Mouse (Mus musculus): ENCODE measurements around the gene Ephb2. TPM values are rescaled to one million over a fixed set of nuclear protein-coding genes. Genes with fewer than 3 reads are reported as not detected.

Ephb2 gene
- polyA plus RNA-seq, 2 experiments, result 0.17 to 0.41 TPM

DNA sequence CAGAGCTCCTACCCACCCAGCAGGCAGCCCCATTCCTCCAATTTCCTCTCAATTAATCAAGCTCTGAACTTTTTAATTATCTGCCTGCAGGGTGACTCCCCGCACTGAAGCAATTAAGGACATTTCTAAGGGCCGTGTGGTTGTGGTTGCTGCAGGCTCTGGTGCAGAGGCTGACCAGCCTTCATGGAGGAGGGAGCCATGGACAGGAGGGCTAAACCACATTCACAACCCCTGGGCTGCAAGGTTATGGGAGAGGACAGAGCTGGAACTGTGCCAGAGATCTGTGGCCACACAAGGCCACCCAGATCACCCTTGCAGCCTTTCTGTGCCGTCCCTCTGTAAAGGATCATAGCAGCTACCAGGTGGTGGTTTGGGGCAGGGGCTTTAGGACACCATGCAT is 131.2 kb downstream of the Ephb2 start:
- TF ChIP-seq CTCF (IDR thresholded peaks at IDR 0.05; ENCODE audit: low read depth) (no peak), EP300 (IDR thresholded peaks at IDR 0.05; ENCODE audit: low read depth) (no peak)
- 59% methylated on average over 3 of the region's 3 CpGs for WGBS (ENCODE audit: insufficient replicate concordance)
- H3K4me3 ChIP-seq (ENCODE audit: insufficient read depth in 1 of 2, low read depth in 2 of 2, low read length in 2 of 2), result no peak overlapping the region
- H3K9me3 ChIP-seq (ENCODE audit: control insufficient read depth, low read length), result no peaks in the 10 kb centered on the region
- H3K4me2 ChIP-seq (ENCODE audit: low read depth), result no peak overlapping the region
- H3K4me1 ChIP-seq (replicated peaks; ENCODE audit: control insufficient read depth in 2 of 2, insufficient read depth in 2 of 2, low read length in 1 of 2), result no peaks in the 10 kb centered on the region
- H3K27ac ChIP-seq, result no peak overlapping the region
- no peaks in the 10 kb centered on the region for H3K27me3 ChIP-seq (ENCODE audit: control insufficient read depth, insufficient read depth, low read length)
- no peak overlapping the region for H3K9ac ChIP-seq (replicated peaks)
- ATAC-seq (ENCODE audit: insufficient read depth) (no peak), DNase-seq (ENCODE audit: low read depth in 3 of 3, low spot score in 3 of 3) (no peak)
- H3K36me3 ChIP-seq (replicated peaks; ENCODE audit: control insufficient read depth, insufficient read depth, low read depth), result no peaks in the 10 kb centered on the region

DNA sequence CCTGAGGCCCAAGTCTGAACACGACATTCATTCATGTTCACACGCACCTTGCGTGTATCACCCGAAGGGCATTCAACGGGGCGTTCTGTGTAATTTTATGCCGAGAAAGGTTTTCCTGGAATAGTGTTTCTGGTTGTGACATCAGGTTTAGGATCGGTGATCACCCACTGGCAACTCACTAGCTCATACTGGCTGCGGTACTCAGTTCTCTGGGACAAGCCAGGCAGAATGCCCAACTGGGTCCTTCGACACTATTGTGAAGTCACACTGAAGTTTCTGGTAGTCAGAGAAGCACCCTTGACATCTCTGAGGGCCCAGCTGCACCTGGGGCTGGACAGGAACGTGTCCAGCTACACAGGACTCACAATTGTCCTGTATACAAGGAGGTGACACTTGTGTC is 132.4 kb downstream of the Ephb2 start:
- H3K27me3 ChIP-seq (ENCODE audit: control insufficient read depth, insufficient read depth, low read length), result no peaks in the 10 kb centered on the region
- DNase-seq (ENCODE audit: low read depth in 3 of 3, low spot score in 3 of 3), result no peak
- H3K9ac ChIP-seq (replicated peaks), result no peak overlapping the region
- WGBS (ENCODE audit: insufficient replicate concordance), result 77% methylated on average over 11 of the region's 11 CpGs
- H3K36me3 ChIP-seq (replicated peaks; ENCODE audit: control insufficient read depth, insufficient read depth, low read depth), result no peaks in the 10 kb centered on the region
- H3K27ac ChIP-seq, result no peak overlapping the region
- H3K4me2 ChIP-seq (ENCODE audit: low read depth), result no peak overlapping the region
- H3K4me3 ChIP-seq (ENCODE audit: insufficient read depth in 1 of 2, low read depth in 2 of 2, low read length in 2 of 2), result no peak overlapping the region
- H3K4me1 ChIP-seq (replicated peaks; ENCODE audit: control insufficient read depth in 2 of 2, insufficient read depth in 2 of 2, low read length in 1 of 2), result no peaks in the 10 kb centered on the region
- no peak for ATAC-seq (ENCODE audit: insufficient read depth)
- TF ChIP-seq EP300 (IDR thresholded peaks at IDR 0.05; ENCODE audit: low read depth), result no peak
- TF ChIP-seq CTCF (IDR thresholded peaks at IDR 0.05; ENCODE audit: low read depth), result no peak
- no peaks in the 10 kb centered on the region for H3K9me3 ChIP-seq (ENCODE audit: control insufficient read depth, low read length)

DNA sequence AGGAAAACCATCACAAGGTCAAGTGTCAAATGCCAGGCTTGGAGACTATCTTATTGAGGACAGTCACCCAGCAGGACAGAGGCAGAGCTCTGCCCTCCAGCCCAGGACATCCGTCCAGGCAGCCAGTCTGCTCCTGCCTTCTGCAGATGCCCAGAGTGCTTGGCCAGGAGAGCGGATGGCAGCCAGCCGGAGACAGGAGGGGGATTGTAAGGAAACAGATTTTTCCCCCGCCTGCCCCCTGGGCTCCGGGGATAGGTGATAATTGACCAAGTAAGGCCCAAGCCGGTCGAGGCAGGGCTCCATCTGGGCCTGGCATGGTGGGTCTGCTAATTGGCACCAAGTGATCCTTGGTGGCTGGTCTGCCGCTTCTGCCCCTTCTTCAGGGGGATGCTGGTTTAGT is 133.3 kb downstream of the Ephb2 start:
- Histone ChIP-seq H3K4me1 (replicated peaks; ENCODE audit: control insufficient read depth in 2 of 2, insufficient read depth in 2 of 2, low read length in 1 of 2) (no peaks in the 10 kb centered on the region), H3K36me3 (replicated peaks; ENCODE audit: control insufficient read depth, insufficient read depth, low read depth) (no peaks in the 10 kb centered on the region), H3K4me3 (ENCODE audit: insufficient read depth in 1 of 2, low read depth in 2 of 2, low read length in 2 of 2) (no peak overlapping the region), H3K27ac (no peak overlapping the region), H3K9me3 (ENCODE audit: control insufficient read depth, low read length) (no peaks in the 10 kb centered on the region), H3K27me3 (ENCODE audit: control insufficient read depth, insufficient read depth, low read length) (no peaks in the 10 kb centered on the region), H3K4me2 (ENCODE audit: low read depth) (no peak overlapping the region), H3K9ac (replicated peaks) (no peak overlapping the region)
- DNase-seq (ENCODE audit: low read depth in 3 of 3, low spot score in 3 of 3) (no peak), ATAC-seq (ENCODE audit: insufficient read depth) (no peak)
- TF ChIP-seq EP300 (IDR thresholded peaks at IDR 0.05; ENCODE audit: low read depth) (no peak), CTCF (IDR thresholded peaks at IDR 0.05; ENCODE audit: low read depth) (no peak)
- WGBS (ENCODE audit: insufficient replicate concordance), result 75% methylated on average over 8 of the region's 8 CpGs

DNA sequence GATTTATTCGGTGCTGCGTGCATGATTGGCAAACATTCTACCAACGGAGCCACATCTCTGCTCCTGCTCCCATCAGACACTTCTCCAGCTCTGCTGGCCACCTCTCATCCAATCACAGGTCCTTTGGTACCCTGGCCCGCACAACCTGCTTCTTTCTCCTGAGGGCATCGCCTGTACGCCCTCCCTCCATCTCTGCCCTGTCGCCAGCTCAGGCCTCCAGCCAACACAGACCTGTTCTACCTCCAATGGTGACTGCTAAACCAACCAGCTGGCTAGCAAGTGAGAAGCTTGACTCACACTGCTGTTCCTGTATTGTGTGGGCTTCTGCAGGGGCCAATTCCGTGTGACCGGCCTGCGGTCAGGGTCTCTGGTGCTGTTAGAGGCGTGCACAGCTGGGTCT is 134.6 kb downstream of the Ephb2 start:
- TF ChIP-seq CTCF (IDR thresholded peaks at IDR 0.05; ENCODE audit: low read depth), result no peak
- TF ChIP-seq EP300 (IDR thresholded peaks at IDR 0.05; ENCODE audit: low read depth), result no peak
- DNase-seq (ENCODE audit: low read depth in 3 of 3, low spot score in 3 of 3), result no peak
- ATAC-seq (ENCODE audit: insufficient read depth), result no peak
- Histone ChIP-seq H3K9me3 (ENCODE audit: control insufficient read depth, low read length) (no peaks in the 10 kb centered on the region), H3K4me2 (ENCODE audit: low read depth) (no peak overlapping the region), H3K9ac (replicated peaks) (no peak overlapping the region), H3K4me3 (ENCODE audit: insufficient read depth in 1 of 2, low read depth in 2 of 2, low read length in 2 of 2) (no peak overlapping the region), H3K27ac (no peak overlapping the region), H3K4me1 (replicated peaks; ENCODE audit: control insufficient read depth in 2 of 2, insufficient read depth in 2 of 2, low read length in 1 of 2) (no peaks in the 10 kb centered on the region), H3K36me3 (replicated peaks; ENCODE audit: control insufficient read depth, insufficient read depth, low read depth) (no peaks in the 10 kb centered on the region), H3K27me3 (ENCODE audit: control insufficient read depth, insufficient read depth, low read length) (no peaks in the 10 kb centered on the region)
- WGBS (ENCODE audit: insufficient replicate concordance), result 78% methylated on average over 11 of the region's 11 CpGs

DNA sequence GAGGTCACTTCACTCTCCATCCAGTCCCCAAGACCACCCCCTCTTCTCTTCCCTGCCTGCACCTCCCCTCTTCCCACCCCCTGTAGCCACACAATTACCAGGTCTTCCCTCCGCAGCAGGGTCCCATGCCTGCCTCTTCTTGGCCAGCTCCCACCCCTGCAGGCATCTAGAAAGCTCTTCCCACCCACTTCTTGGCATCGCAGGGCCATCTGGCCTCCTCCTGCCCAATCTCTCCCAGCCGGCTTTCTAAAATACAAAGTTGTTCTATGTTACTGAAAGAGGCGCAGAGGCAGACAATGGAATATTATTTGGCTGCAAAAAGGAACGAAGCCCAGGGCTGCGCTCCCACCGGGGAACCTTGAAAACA is 136.7 kb downstream of the Ephb2 start:
- Histone ChIP-seq H3K27ac (no peak overlapping the region), H3K9ac (replicated peaks) (no peak overlapping the region), H3K36me3 (replicated peaks; ENCODE audit: control insufficient read depth, insufficient read depth, low read depth) (no peaks in the 10 kb centered on the region), H3K4me2 (ENCODE audit: low read depth) (no peak overlapping the region), H3K4me3 (ENCODE audit: insufficient read depth in 1 of 2, low read depth in 2 of 2, low read length in 2 of 2) (no peak overlapping the region), H3K9me3 (ENCODE audit: control insufficient read depth, low read length) (no peaks in the 10 kb centered on the region), H3K4me1 (replicated peaks; ENCODE audit: control insufficient read depth in 2 of 2, insufficient read depth in 2 of 2, low read length in 1 of 2) (no peaks in the 10 kb centered on the region), H3K27me3 (ENCODE audit: control insufficient read depth, insufficient read depth, low read length) (no peaks in the 10 kb centered on the region)
- TF ChIP-seq CTCF (IDR thresholded peaks at IDR 0.05; ENCODE audit: low read depth) (no peak), EP300 (IDR thresholded peaks at IDR 0.05; ENCODE audit: low read depth) (no peak)
- DNase-seq (ENCODE audit: low read depth in 3 of 3, low spot score in 3 of 3) (no peak), ATAC-seq (ENCODE audit: insufficient read depth) (no peak)
- 77% methylated on average over 7 of the region's 7 CpGs for WGBS (ENCODE audit: insufficient replicate concordance)
